Mouse (Mus musculus): ENCODE measurements around the gene Hps4.
A peak's percentile ranks its signal among the peaks of the same experiment; 100 is the strongest.

Gene Hps4

DNA sequence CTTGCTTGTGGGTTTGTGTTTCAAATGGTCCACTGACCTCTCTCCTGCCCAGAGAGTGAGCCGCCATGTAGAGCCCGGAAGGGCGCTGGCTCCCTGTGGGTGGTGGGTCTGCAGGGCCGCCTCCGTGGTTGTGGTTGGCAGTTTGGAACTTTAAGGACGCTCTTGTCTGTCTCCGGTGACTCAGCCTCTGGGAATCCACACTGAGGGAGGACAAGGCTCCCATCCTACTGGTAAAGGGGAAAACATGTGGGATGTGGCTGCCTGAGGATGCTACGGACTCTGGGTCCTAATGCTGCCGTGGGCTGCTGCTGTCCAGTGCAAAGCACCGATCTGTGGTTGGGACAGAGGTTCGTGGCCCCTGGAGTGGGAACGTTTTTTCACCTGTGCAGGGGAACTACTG, 25.0 kb downstream of the Hps4 start:
- DNase-seq: no peak

DNA sequence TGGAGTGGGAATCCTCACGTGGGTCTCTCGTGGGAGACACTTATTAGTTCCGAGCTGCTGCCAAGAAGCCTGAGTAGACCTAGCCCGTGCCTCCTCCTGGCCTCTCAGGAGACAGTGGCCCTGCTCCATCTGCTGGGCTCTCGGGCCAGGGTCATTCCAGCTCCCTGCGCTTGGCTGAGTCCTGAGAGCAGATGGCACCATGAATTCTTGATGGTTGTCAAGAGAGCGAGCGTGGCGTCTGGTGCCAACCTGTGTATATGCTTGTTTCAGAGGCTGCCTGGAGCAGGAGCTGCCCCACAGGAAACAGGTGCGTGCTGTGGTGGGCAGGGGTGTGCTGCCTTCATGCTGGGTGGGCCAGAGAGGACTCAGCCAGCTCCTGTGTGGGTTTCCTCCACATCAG, 25.8 kb downstream of the Hps4 start:
- no peak for DNase-seq

DNA sequence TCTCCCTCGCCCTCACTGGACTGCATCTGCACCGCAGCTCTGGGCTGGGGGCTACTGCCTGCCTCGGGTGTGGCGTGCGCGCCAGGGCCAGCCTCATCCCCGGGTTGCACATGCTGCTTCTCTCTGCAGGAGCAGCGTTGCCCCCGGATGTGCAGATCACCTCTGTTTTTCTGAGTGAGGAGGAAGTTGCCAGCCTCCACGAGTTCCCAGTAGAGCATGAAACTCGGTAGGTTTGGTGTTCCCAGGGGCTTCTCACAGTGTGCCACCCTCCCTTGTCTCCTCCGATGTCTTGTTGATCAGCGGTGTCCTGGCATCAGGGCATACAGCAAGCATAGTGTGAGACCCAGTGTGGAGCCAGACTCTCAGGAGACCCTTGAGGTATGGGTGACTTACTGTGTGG, 26.4 kb downstream of the Hps4 start:
- DNase-seq: no peak

DNA sequence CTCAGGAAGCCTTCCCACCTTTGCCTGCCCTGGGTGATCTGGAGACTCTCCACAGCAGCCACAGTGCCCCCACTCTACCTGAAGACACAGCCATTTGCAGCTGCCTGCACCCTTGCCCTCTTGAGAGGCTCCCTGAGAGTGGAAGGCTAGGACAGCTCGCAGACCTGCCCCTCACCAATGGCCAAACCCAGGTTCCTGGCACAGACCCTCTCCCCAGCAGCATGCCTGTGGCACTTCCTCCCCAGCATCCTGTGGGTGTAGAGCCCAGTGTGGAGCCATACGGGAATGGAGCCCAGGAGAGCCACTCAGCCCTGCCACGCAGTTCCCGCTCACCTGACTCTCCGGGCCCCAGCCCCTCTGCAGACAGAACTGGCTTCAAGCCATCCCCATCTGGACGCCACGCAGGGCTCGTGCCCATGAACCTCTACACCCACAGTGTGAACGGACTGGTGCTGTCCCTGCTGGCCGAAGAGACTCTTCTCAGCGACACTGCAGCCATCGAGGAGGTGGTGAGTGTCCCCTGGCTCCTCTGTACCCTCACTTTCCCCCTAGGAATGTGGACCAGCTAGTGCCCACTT, 27.4 kb downstream of the Hps4 start:
- DNase-seq: no peak

DNA sequence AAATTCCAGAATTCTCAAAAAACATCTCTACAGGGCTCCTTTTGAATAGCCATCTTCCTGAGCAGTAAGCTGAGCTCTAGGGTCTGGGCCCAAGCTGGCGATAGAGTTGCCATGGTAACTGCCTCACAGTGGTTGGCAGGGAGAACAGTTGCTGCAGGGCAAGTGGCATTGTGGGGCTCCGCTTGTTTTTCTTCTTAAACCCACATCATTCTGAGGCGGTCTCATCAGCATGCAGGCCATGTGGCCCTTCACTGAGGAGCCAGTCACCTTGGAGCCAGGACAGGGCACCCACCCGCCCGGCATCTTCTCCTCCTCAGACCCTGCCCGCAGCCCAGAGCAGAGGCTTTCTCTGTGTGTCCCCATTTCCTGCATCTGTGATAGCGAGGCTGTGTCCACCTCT, 29.1 kb downstream of the Hps4 start:
- DNase-seq: peak; percentile 77

DNA sequence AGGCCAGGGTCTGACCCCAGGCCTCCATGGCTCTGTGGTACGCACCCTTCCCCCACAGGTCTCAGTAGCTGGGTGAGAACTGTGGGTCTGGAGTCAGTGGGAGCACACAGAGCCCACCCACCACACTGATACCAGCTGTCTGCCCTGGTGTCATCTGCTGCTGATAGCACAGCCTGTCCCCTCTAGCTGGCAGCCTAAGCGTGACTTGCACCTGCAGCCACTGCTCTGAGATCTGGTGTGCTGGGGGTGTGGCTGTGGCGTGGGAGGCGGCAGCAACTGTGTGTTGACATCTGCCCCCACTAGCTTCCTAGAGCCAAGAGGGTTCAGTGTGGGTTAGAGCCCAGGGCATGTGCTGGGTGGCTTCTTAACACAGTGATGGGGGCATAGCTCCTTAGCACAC, 33.2 kb downstream of the Hps4 start:
- no peak for DNase-seq

DNA sequence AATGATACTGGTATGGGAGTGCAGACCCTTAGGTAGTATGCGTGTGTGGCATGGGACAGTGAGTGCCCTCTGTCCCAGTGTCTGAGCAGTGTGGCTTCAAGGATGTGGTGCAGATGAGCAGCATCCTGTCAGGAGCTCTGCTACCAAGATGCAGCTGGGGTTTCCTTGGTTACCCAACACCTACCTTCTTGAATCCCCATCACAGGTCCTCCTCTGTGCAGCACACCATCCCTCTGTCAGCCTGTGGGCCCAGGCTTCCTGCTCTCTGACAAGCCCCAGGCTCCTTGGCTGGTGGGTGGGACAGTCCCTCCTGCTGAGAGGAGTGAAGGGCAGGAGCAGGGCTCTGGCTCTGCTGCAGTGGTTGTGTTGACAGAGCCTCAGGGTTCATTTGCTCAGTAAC, 34.5 kb downstream of the Hps4 start:
- no peak for DNase-seq

DNA sequence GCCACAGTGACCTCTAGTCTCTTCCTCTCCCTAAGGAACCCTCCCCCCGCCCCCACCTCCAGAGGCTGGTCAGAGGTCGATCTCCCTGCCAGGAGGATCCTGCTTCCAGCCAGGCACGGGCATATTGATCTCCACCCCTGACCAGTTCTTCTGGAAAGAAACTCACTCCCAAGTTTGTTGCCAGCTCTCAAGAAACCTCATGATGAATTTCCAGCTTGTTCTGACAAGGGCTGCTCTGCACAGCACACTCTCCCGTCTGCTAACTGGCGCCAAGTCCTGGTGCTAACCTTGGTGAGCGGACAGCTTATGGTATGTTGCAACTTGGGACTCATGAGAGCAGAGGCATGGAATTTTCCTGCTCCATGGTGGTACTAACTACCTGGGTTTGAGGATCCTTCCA, 35.8 kb downstream of the Hps4 start:
- no peak for DNase-seq

DNA sequence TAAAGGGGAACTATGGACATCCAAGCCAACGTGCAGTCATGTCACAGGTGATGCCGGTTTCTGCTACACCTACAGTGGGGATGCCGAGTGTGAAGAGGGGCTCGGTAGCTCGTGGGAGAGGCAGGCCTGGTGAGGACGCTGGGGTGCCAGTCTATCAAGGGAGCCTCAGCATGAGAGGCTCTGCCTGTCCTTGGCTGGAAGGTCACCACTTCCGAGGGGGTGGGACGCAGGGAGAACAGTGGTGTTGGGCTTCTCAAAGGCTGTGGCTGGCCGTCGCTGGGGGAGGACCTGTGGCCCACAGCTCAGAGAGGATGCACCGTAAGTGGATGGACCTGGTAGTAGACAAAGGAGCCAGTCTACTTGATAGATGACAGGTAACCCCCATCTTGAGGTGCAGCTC, 38.3 kb downstream of the Hps4 start:
- DNase-seq: no peak

DNA sequence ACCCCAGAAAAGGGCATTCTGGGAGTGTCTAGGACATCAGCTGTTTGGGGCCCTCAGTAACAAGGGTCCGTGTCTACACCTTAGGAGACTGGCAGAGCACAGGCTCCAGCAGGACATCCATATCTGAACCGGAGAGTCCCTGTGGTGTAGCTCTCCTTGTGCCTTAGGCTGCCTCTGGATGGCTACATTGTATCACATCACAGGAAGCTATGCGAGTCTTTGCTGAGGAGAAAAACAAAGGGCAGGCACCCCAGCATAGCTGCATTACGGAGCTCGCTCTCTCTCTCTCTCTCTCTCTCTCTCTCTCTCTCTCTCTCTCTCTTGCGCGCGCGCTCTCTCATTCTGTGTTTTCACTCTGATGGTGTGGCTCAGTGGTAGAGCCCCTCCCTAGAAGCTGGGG, 39.2 kb downstream of the Hps4 start:
- DNase-seq: no peak

DNA sequence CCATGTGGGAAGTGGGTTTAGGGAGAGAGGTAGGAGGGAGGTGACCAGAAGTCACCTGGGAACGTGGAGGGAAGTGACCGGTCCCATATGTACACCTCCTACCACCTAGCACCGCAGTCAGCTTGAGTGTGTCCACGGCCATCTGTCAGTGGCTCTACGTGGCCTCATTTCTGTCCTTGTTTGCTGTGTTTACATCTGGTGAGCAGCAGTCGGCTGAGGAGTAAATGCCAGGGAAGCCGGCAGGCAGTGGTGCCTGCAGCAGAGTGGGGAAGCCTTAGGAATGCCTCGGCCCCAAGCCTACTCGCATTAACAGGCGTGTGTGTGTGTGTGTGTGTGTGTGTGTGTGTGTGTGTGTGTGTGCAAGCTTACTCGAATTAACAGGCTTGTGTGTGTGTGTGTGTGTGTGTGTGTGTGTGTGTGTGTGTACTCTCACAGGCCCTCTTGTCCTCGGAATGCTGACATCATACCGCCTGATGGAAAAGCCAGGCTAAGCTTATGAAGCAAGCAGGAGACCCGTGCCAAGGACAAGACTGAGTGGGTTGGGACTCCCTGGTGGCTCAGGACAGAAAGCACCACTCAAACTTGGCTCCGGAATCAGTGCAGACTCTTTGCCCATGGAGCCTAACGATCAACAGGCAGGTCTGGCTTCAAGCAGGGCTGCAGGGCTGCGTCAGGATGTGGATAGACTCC, 39.9 kb downstream of the Hps4 start:
- DNase-seq: no peak

DNA sequence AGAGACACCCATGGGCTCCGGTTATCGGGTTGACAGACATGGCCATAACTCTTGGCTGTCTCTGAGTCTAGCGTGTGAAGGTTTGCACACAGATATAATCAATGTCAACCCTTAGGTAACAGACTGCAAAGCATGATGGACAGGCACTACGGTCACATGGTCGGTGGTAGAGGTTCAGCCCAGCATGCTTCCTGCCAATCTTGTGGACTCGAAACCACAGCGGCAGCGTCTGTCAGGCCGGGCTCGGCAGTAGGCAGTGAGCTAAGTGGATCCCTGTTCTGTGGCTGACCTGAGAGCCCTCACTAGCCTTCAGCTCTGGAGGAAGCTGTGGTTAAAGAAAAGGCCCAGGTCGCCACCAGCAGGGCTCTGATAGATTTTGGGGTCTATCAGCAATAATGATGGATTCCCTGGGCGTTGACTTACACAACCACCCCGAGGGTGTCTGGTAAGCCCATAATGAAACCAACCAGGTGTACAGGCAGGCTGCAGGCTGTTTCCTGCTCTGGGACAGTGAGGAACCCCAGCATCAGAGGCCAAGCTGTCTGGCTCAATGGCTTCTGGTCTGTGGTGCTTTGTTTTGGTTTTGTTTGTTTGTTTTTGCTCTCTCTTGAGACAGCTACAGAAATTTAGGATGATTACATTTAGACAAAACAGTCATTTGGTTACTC, 42.1 kb downstream of the Hps4 start:
- DNase-seq: no peak

DNA sequence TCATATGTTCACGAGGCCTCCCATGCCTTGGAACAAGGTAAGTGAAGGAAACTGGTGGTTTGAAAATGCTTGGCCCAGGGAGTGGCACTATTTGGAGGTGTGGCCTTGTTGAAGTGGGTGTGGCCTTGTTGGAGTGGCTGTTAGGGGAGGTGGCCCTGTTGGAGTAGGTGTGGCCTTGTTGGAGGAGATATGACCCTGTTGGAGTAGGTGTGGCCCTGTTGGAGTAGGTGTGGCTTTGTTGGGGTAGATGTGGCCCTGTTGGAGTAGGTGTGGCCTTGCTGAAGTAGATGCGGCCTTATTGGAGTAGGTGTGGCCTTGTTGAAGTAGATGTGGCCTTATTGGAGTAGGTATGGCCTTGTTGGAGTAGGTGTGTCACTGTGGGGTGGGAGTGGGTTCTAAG, 43.1 kb downstream of the Hps4 start:
- DNase-seq: no peak

DNA sequence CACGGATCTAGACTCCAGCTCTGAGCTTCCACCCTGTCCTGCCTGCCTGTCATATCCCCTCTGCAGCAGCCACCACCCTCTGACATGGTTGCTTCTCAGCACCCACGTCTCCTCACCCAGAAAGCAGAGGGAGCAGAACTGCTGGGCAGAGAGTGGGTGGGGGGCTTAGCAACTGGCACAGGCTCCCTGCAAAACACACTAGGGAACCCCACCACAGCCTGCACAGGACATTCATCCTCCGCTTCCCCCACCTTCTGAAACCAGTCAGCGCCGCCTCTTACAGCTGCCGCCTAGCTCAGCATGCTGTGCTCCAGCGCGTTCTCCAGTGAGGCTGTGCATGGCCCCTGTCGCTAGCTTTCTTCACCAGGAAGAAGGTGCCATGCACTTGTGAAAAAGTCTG, 46.5 kb downstream of the Hps4 start:
- DNase-seq: no peak

DNA sequence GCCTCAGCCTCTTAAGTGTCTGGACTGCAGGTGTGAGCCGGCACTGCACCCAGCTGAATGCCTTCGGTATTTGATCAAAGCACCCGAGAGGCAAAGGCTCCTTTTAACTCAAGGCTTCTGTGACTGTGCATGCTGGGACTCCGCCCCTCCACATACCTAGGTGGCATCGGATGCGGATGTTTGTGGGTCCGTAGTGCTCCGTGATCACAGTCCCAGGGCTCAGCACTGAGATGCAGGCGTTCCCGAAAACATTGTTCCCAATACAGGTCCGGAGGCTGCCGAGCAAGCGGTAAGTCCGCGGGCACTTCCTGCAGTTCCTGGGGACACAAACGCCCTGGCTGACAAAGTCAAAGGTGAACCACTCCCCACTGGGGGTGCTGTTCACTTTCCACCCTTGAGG, 48.1 kb downstream of the Hps4 start:
- DNase-seq: peak; percentile 8

DNA sequence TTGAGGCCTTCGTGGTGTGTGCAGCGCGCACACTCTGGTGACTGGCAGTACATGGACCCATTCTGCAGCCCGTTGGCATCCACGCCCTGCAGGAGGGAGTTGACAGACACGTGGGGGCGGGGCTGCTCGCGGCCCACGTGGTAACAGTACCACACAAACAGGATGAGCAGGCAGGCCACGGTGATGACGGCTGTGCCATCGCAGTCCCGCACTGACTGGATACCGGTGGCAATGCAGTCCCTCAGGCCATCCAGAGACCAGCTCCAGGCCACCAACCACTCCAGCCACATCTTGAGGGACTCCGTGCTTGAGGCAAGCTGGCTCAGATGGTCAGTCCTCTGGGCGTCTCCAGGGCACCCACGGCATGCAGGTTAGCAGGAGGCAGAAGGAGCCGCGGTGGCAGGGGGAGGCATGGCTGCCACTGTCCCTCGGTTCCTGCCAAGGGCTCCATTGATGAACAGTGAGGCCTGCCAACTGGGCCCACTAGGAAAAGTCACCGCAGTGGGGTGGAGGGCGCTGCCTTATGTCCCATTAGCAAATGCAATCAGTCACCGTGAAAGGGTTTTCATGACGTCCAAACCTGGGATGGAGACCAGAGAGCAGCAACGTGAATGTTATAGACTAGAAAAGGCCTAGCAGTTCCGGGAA, 48.9 kb downstream of the Hps4 start:
- DNase-seq: no peak

DNA sequence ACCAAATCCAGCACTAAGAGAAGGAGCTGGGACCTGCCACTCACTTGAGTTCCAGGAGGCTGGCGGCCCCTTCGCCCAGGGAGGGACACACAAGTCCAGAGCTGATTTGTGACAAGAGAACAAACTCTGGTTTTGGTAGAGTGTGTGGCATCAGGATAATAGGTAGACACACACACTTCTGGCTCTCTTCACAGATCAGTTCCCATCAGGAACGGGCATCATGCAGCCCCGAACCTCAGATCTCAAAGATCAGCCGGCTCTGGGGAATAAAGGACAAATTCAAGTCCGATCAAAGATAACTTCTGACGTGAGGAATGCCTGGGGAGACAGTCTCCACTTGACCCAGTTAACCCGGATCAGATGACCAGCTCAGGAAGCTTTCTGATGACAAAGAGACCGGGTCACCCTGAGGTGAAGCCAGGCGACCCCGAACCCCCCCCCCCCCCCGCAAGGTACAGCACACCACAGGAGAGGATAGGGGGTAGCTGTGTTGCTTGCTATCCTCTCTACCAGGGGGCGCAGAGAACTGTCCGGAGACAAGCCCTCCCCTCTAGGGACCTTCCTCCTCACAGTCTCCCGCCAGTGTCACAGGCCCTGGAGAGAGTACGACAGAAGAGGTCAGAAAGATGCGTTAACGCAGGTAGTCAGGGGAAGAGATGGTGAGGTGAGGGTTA, 51.0 kb downstream of the Hps4 start:
- DNase-seq: peak; percentile 5

DNA sequence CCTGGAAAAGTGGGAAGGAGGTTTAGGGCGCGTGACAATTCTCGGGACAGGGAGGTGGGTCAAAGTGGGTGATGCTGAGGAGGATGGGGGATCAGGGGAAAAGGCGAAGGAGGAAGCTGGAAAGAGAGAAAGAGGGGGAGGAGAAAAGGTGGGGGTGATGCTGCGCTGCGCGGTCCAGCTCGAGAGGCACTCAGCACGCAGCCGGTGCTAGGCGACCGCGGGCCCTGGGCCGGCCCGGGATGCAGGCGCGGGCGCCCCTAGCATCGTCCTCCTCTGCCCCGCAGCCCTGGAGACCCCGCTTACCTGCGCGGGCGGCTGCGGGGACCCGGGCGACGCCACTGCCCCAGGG, 51.5 kb downstream of the Hps4 start:
- no peak for DNase-seq

DNA sequence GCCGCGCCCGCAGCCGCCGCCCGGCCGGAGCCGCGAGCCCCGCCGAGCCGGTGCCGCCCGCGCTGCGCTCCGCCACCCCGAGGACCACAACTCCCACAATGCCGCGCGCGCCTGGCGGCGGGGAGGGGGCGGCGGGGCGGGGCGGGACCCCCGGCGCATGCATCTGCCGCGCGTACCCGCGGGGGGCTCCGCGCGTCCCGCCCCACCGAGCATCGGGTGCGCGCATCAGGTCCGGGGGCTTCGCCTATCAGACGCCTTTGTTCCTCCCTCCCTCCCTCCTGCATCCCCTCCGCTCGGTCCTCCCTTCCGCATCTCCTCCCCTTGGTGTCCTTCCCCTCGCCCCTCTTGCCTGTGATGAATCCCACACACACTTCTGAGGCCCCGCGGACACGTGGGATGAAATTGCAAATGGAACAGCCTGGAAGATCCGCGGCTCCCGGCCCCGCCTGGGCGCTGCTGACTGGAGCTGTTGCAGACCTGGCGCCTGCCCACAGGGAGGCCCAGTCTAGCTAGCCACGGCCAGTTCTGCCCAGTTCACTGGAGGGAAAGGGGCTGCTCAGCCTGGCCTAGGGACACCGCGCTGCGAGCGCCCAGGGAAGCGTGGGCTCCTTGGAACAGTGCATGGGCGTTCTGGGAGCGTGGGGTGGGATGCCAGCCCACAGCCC, 52.0 kb downstream of the Hps4 start, which contains the start of gene Asphd2:
TSS of gene Asphd2 (minus strand) at position 88 of the 665 bp plus-strand sequence.
- peak; percentile 85 for DNase-seq

DNA sequence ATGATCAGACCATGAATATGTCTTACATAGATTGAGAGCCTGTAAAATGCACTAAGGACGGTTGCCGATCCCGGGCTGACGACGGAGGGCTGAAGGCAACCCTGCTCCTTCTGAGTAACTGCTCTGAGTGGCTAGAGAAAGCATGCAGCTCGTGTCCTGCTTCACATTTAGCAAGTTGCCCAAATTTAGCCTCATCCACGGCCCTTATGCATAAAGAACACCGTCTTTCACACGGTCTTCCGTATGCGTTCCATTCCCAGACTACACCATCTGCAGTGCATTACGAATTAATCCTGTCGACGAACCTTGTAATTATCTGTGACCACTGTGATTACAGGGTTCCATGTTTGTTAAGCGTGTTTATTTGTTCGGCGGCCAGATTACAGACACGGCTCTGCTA, 53.2 kb downstream of the Hps4 start:
- DNase-seq: no peak

DNA sequence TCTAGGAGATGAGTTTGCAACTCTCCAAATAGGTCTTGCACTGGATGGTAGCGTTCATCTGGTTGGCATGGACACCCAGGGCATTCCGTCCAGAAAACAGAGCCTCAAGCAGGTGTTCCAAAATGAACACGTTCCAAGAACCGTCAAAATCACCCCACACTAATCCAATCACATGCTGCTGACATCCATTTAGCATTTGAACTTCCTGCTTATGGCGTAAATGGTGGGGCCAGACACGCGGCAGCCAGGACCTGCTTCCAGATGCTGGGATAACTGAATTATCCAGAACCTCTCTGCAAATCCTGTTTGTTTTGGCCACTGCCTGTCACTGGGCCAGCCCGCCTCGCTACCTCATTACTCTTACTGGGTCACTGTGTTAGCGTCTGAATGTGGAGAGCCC, 56.4 kb downstream of the Hps4 start:
- no peak for DNase-seq

DNA sequence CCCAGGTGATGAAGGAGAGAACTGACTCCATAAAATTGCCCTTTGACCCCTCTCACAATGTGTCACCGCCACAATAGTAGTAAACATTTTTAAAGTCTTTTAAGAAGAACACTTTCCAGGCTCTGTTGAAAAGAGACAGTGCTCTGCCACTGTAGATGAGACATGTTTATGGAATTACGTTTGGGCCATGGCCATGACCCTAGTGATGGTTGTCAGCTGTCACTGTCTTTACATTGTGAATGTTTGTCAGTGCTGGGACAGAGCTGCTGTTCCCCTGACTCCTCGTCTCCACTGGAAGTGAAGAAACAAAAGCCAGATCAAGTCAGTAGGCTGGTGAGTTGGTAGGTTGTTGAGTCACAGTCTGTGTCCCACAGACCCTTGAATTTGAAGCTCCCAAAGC, 59.6 kb downstream of the Hps4 start:
- no peak for DNase-seq

DNA sequence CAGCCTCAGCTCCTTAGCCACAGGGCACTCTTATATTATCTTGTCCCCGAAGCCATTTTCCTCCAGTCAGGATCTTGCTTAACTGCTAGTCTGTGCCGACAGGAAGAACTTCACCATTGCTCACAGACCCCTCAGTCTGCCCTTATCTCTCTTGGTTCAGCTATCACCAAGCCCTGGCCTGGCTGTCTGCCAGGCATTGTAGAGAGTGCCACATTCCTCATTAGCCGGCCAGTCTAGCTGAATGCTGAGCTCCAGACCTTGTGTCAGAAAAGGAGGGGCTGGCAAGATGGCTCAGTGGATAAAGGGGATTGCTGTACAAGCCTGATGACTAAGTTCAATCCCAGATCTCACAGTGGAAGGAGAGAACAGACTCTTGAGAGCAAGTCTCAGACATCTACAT, 63.1 kb downstream of the Hps4 start:
- DNase-seq: no peak

Data from right cerebral cortex, postnatal 25 days (tissue).